Mouse (Mus musculus): ENCODE data around the gene Cfap73. TPM values are rescaled to one million over a fixed set of nuclear protein-coding genes. Genes with fewer than 3 reads are reported as not detected.

The Cfap73 gene
- polyA plus RNA-seq, 1 experiment from 2014 or later, result not detected

DNA sequence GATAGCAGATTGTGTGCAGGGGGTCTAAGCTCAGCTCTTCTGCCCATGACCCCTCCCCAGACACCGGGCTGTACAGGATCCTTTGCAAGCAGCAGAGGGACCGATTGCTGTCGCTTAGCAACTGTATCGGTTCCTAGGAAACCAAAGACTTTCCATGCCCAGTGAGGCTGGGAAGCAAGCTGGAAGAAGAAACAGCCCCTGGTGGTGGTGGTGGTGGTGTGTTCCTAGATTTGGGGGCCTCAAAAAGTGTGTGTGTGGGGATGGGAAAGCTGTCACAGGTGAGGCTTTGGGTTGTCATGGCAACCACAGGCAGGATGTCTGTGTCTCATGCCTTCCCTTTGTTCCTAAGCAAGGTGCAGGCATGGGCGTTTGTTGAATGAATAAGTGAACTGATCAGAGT lies 26.8 kb upstream of the Cfap73 start:
- H3K4me3 ChIP-seq, result no peak overlapping the region
- WGBS, result 63% methylated on average over 5 of the region's 5 CpGs
- no peaks in the 10 kb centered on the region for H3K9me3 ChIP-seq
- 0 out of 2 replicates have a peak, but pooled peaks cover 19% of the 10 kb centered on the region for H3K27me3 ChIP-seq
- H3K36me3 ChIP-seq, result no peaks in the 10 kb centered on the region
- no peak overlapping the region for H3K9ac ChIP-seq
- no peaks in the 10 kb centered on the region for H3K4me1 ChIP-seq
- no peak overlapping the region for H3K27ac ChIP-seq
- ATAC-seq (ENCODE audit: insufficient number of reproducible peaks, insufficient read depth, low FRiP score, low TSS enrichment), result no peak
- no peak overlapping the region for H3K4me2 ChIP-seq (replicated peaks)

DNA sequence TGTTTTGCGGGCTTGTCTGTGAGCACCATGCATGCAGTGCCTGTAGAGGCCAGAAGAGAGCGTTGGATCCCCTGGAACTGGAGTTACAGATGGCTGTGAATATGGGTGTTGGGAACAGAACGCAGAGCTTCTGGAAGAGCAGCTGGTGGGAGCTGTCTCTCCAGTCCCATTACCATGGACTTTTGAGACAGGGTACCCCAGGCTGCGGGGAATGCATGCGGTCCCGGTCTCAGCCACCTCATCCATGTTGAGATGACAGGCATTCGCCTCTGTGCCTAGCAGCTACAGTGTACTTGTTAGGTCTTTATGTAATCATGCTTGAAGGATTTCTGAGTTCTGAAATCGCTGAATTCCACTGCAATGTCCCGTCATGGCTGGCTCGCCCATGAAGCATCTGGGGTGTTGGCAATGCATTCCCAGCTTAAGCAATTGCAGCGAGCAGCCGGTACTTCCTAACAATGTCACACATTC lies 22.3 kb upstream of the Cfap73 start:
- H3K27ac ChIP-seq, result no peak overlapping the region
- no peaks in the 10 kb centered on the region for H3K4me1 ChIP-seq
- H3K27me3 ChIP-seq, result peaks cover 24% of the 10 kb centered on the region
- H3K4me3 ChIP-seq, result no peak overlapping the region
- H3K9me3 ChIP-seq, result no peaks in the 10 kb centered on the region
- H3K36me3 ChIP-seq, result no peaks in the 10 kb centered on the region
- ATAC-seq (ENCODE audit: insufficient number of reproducible peaks, insufficient read depth, low FRiP score, low TSS enrichment), result no peak
- no peak overlapping the region for H3K9ac ChIP-seq
- H3K4me2 ChIP-seq (replicated peaks), result no peak overlapping the region
- 85% methylated on average over 12 of the region's 12 CpGs for WGBS

DNA sequence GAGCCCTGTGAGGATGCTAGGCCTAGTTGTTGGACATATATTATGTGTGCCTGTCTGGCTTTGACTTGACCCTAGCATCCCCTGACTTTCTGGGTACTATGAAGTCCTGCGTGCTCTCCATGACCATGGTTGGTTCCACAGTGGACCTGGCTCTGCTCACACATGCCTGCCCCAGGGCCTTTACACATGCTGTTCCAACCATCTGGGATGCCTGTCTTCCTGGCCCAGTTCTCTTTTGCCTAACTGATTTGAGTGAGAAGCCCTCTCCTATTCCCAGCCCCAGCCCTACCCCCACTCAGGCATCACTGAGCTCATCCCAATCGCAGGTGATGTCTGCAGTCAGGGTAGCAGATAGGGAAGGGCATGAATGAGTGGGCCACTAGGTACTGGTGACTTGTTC lies 19.8 kb upstream of the Cfap73 start:
- no peak overlapping the region for H3K9ac ChIP-seq
- peaks cover 41% of the 10 kb centered on the region for H3K27me3 ChIP-seq
- no peaks in the 10 kb centered on the region for H3K9me3 ChIP-seq
- H3K4me3 ChIP-seq, result no peak overlapping the region
- H3K4me1 ChIP-seq, result peaks cover 3% of the 10 kb centered on the region
- H3K36me3 ChIP-seq, result no peaks in the 10 kb centered on the region
- ATAC-seq (ENCODE audit: insufficient number of reproducible peaks, insufficient read depth, low FRiP score, low TSS enrichment), result no peak
- WGBS, result 84% methylated on average over 2 of the region's 2 CpGs
- H3K27ac ChIP-seq, result no peak overlapping the region
- no peak overlapping the region for H3K4me2 ChIP-seq (replicated peaks)

DNA sequence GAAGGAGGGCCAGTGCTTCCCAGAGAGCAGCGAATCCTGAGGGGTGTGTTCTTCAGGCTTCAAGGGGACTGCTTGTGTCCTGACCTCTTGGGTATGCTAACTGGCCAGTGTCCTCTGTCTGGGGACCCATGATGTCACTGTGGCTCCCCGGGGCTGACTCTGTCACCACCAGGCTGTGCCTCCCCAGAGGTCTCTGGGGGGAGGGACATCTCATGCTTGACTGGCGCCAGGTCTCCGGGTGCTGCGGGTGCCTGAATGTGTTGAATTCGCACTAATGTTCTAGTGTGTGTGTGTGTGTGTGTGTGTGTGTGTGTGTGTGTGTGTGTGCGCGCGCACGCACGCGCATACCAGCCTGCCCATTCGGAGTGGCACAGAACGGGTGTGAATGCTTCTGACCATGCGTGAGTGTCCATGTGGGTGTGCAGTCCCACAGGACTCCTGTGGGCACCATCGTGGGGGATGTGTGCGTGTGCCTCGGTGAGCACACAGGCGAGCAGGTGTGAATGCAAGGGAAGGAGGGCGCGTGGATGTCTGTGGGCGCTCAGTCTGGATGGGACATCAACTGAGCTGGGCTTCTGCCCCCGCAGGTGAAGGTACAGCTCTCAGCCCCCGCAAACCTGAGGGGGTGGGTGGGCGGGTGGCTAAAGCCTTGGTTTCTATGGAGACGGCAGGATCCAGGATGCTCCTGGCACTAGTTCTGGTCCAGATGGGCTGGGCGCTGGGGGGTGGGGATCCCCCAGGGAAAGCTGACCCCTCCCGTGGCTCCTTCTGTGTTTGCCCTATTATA lies 19.1 kb upstream of the Cfap73 start:
- ATAC-seq (ENCODE audit: insufficient number of reproducible peaks, insufficient read depth, low FRiP score, low TSS enrichment), result no peak
- 77% methylated on average over 28 of the region's 28 CpGs for WGBS
- H3K4me3 ChIP-seq, result no peak overlapping the region
- no peaks in the 10 kb centered on the region for H3K36me3 ChIP-seq
- H3K27ac ChIP-seq, result no peak overlapping the region
- H3K4me1 ChIP-seq, result peaks cover 9% of the 10 kb centered on the region
- H3K27me3 ChIP-seq, result peaks cover 45% of the 10 kb centered on the region
- H3K9ac ChIP-seq, result no peak overlapping the region
- H3K4me2 ChIP-seq (replicated peaks), result no peak overlapping the region
- no peaks in the 10 kb centered on the region for H3K9me3 ChIP-seq

DNA sequence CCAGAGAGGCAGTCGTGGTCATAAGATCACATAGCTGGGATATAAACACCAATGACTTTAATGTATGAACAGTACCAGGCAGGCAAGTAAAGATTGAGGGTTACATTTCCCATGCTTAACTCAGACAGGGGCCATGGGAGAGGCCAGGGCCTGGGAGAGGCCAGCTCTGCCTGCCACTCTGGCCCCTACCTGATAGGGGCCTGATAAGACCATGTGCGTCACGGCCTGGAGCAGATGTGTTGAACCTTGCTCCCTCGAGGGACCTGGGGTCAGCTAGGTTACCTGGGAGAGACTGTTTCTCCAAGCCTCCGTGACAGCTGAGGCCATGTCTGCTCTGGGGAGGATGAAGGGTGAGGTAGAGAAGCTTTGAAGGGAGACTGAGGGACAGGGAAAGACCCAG lies 17.2 kb upstream of the Cfap73 start:
- H3K36me3 ChIP-seq, result no peaks in the 10 kb centered on the region
- H3K27me3 ChIP-seq, result peaks cover 60% of the 10 kb centered on the region
- ATAC-seq (ENCODE audit: insufficient number of reproducible peaks, insufficient read depth, low FRiP score, low TSS enrichment), result no peak
- H3K4me1 ChIP-seq, result peaks cover 9% of the 10 kb centered on the region
- 49% methylated on average over 5 of the region's 5 CpGs for WGBS
- H3K9me3 ChIP-seq, result no peaks in the 10 kb centered on the region
- no peak overlapping the region for H3K27ac ChIP-seq
- H3K4me3 ChIP-seq, result no peak overlapping the region
- no peak overlapping the region for H3K9ac ChIP-seq
- H3K4me2 ChIP-seq (replicated peaks), result no peak overlapping the region

DNA sequence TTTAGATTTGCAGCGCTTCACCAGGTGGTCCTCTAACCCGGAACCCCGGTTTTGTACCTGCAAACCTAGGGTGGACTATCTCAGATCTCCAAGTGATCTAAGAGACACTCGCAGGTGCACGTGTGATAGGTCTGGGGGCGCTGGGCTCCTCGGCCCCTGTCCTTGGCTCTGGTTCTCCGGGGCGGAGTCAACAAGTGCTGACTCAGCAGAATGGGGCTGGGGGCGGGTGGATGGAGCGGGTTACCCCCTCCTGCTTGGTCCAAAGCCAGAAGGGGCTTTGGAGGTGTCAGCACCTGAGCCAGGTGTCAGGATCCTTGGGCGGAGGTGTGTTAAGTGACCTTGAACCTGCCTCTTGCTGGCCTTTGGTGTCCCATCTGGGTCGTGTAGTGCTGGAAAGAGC lies 15.9 kb upstream of the Cfap73 start:
- 18% methylated on average over 13 of the region's 13 CpGs for WGBS
- ATAC-seq (ENCODE audit: insufficient number of reproducible peaks, insufficient read depth, low FRiP score, low TSS enrichment), result no peak
- no peak overlapping the region for H3K4me2 ChIP-seq (replicated peaks)
- peaks cover 9% of the 10 kb centered on the region for H3K4me1 ChIP-seq
- no peak overlapping the region for H3K27ac ChIP-seq
- no peaks in the 10 kb centered on the region for H3K9me3 ChIP-seq
- H3K9ac ChIP-seq, result no peak overlapping the region
- no peak overlapping the region for H3K4me3 ChIP-seq
- H3K27me3 ChIP-seq, result peaks cover 64% of the 10 kb centered on the region
- H3K36me3 ChIP-seq, result no peaks in the 10 kb centered on the region

DNA sequence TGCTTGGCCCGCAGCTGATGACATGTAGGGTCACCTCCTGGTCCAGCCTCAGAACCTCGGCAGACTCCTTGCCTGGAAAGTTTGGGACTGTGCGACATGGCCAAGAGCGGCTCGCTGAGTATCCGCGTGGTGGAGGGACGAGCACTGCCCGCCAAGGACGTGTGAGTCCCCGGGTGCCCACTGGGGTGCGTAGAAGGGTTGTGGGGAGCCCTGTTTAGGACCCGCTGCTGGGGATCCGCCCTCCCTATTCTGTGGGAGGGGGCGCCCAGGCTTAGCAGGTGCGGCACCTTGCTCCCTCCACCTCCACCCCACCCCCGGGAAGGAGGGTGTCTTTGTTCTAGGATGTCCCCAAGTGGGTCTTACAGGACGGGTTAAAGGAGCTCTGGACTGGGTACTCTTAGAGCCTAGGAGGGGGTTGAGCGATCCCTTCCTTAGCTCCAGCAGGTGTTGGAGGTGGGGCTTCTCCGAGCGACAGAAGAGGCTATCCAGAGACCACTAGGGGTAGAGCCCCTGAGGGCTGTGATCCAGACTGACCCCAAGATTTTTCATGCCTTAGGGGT lies 15.4 kb upstream of the Cfap73 start:
- Histone ChIP-seq H3K9me3 (no peaks in the 10 kb centered on the region), H3K27ac (no peak overlapping the region), H3K4me1 (peaks cover 9% of the 10 kb centered on the region), H3K36me3 (no peaks in the 10 kb centered on the region), H3K4me2 (replicated peaks) (peak overlapping the region; percentile 45), H3K4me3 (peak overlapping the region; percentile 26), H3K9ac (no peak overlapping the region), H3K27me3 (peaks cover 62% of the 10 kb centered on the region)
- 6% methylated on average over 21 of the region's 21 CpGs for WGBS
- no peak for ATAC-seq (ENCODE audit: insufficient number of reproducible peaks, insufficient read depth, low FRiP score, low TSS enrichment)

DNA sequence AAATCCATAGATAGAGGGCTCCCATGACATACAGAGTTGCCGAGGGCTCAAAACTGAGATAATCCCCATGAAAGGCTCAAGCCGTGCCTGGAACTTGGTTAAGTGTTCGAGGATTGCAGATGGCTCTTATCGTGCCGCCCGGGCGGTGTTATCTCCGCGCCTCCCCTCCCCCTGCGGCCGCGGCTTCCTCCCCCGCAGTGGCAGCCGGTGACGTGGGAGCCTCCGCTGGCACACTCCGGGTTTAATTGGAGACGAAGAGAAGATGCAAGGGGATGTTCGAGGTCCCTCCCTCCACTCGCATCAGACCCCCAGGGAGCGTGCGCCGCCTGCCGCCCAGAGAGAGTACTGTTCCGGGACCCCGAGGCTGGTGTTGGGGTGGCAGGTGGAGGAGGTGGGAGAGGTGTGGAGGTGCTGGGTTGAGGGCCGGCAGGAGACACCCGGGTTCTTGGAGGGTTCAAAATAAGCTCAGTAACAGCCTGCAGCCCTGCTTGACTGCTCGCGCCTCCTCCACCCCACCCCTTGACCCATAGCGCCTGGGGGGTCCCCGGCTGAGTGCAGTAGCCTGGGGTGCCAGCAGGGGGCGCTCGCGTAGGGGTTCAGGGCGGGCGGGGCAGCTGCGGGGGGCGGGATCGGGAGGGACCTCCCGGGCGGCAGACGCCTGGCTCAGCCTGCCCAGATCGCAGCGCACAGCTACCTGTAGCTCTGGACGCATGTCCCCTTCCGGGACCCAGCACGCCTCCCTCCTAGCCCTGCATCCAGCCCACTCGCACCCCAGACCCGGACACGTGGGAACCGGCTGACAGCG lies 14.7 kb upstream of the Cfap73 start, which contains the start of gene Rasal1:
TSS of gene Rasal1 (plus strand) at position 244 of the 805 bp plus-strand sequence.
- Histone ChIP-seq H3K36me3 (no peaks in the 10 kb centered on the region), H3K9me3 (no peaks in the 10 kb centered on the region), H3K9ac (no peak within 1 kb of the TSS), H3K4me1 (peaks cover 9% of the 10 kb centered on the region), H3K27me3 (peaks cover 62% of the 10 kb centered on the region), H3K4me3 (peak within 1 kb of the TSS; percentile 26), H3K4me2 (replicated peaks) (peak within 1 kb of the TSS; percentile 45), H3K27ac (no peak within 1 kb of the TSS)
- ATAC-seq (ENCODE audit: insufficient number of reproducible peaks, insufficient read depth, low FRiP score, low TSS enrichment), result peak; percentile 30; the same call in 1 of the 2 replicates
- WGBS, result 2% methylated on average over 53 of the region's 53 CpGs

DNA sequence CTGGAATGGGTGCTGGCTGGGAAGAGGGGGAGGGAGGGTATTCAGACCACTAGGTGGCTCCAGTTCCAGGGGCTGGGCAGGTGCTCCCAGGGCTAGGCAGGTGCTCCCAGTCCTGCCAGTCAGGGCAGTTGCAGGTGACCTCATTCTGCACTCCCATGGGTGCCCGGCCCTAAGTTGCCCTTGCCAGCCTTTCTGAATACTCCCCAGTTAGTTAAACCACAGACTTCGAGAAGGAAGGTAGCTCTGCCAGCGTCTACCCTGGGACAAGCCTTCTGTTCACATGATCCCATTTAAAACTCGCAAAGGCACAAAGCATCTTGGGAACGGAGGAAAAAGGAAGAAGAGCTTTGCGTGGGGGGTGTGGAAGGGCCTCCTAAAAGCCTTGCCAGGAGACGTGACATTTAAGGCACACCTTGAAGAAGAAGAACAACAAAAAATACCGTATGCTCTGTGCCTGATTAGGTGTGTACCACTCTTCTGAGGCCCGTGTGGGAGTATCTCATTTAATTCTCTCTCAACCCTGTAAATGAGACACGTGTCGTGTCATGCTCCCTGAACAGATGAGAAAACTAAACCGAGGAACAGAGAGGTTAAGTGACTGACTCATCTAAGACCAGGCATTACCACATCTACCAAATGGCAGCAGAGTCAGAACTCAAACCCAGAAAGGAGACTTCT lies 13.9 kb upstream of the Cfap73 start:
- WGBS, result 40% methylated on average over 12 of the region's 12 CpGs
- no peak overlapping the region for H3K9ac ChIP-seq
- peaks cover 59% of the 10 kb centered on the region for H3K27me3 ChIP-seq
- H3K36me3 ChIP-seq, result no peaks in the 10 kb centered on the region
- ATAC-seq (ENCODE audit: insufficient number of reproducible peaks, insufficient read depth, low FRiP score, low TSS enrichment), result no peak
- no peaks in the 10 kb centered on the region for H3K9me3 ChIP-seq
- no peak overlapping the region for H3K27ac ChIP-seq
- H3K4me1 ChIP-seq, result peaks cover 9% of the 10 kb centered on the region
- peak overlapping the region; percentile 26; the same call in 1 of the 2 replicates for H3K4me3 ChIP-seq
- H3K4me2 ChIP-seq (replicated peaks), result no peak overlapping the region; the same call in 1 of the 2 replicates

DNA sequence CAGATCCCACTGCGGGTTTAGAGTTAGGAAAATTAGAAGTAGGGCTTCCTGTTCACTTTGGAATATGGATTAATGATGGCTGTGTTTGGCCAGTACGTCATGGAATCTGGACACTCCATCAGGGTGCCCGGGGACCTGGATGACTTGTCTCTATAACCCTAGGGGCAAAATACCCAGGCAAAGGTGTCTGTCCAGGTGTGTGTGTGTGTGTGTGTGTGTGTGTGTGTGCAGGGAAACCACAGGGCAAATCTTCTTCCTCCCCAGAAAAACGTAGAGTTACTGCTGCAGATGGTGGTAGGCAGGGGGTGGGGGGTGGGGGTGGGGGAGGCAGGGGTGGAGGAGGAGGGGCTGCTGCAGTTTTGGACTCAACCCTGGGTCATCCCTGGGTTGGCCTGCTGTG lies 13.3 kb upstream of the Cfap73 start:
- peaks cover 55% of the 10 kb centered on the region for H3K27me3 ChIP-seq
- no peak for ATAC-seq (ENCODE audit: insufficient number of reproducible peaks, insufficient read depth, low FRiP score, low TSS enrichment)
- H3K27ac ChIP-seq, result no peak overlapping the region
- no peaks in the 10 kb centered on the region for H3K9me3 ChIP-seq
- H3K4me2 ChIP-seq (replicated peaks), result no peak overlapping the region
- no peaks in the 10 kb centered on the region for H3K36me3 ChIP-seq
- no peak overlapping the region for H3K4me3 ChIP-seq
- no peak overlapping the region for H3K9ac ChIP-seq
- peaks cover 9% of the 10 kb centered on the region for H3K4me1 ChIP-seq
- 63% methylated on average over 4 of the region's 4 CpGs for WGBS

DNA sequence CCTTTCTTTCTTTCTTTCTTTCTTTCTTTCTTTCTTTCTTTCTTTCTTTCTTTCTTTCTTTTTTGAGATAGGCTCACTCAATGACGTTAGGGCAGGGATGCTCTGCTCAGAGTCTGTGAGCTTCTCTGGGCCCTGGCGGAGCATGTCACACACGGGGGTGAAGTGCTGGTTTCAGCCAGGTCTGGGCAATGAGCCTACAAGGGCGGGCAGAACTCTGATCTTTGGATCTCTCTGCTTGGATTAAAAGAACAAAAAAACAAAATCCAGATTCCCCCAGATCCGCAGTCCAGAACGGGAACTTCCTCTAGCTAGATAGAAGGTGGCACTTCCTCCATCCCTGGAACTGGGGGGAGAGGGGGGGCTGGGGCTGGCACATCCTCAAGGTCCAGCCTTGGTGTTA lies 11.8 kb upstream of the Cfap73 start:
- H3K4me2 ChIP-seq (replicated peaks), result no peak overlapping the region
- no peaks in the 10 kb centered on the region for H3K9me3 ChIP-seq
- WGBS, result 67% methylated on average over 6 of the region's 6 CpGs
- peaks cover 47% of the 10 kb centered on the region for H3K27me3 ChIP-seq
- H3K27ac ChIP-seq, result no peak overlapping the region
- peaks cover 9% of the 10 kb centered on the region for H3K4me1 ChIP-seq
- no peak for ATAC-seq (ENCODE audit: insufficient number of reproducible peaks, insufficient read depth, low FRiP score, low TSS enrichment)
- H3K4me3 ChIP-seq, result no peak overlapping the region
- H3K36me3 ChIP-seq, result no peaks in the 10 kb centered on the region
- no peak overlapping the region for H3K9ac ChIP-seq
